Mouse (Mus musculus) midbrain, embryonic 11.5 days (tissue): ENCODE measurements around the gene H2-M10.2. TPM values are rescaled to one million over a fixed set of nuclear protein-coding genes. Genes with fewer than 3 reads are reported as not detected.
A peak's percentile ranks its signal among the peaks of the same experiment; 100 is the strongest.

Source experiments
- ATAC-seq: fragments of 200-750 bp; cut with Nextera tagmentation; 2 replicates; pipeline ENCODE4 v1.8.0; 2017; ENCODE audit warnings: moderate TSS enrichment, moderate library complexity; ENCODE audit not compliant: low FRiP score
- DNase-seq: peaks from one replicate; pipeline ENCODE4 v3.0.0; 2015; ENCODE audit warnings: low spot score; ENCODE audit errors: missing footprints
- H3K27ac ChIP-seq: fragments of 300-500 bp; sonication (generic); 2 replicates; pipeline ENCODE4 v1.5.1; 2014; ENCODE audit warnings: low read depth, low read length
- H3K27me3 ChIP-seq: fragments of 300-500 bp; sonication (generic); 2 replicates; pipeline ENCODE4 v1.6.1; 2014; ENCODE audit warnings: mild to moderate bottlenecking, low read length, moderate library complexity, mixed read lengths; ENCODE audit not compliant: control insufficient read depth, insufficient read depth
- H3K36me3 ChIP-seq: fragments of 300-500 bp; sonication (generic); 2 replicates; pipeline ENCODE4 v1.6.1; 2014; ENCODE audit warnings: mild to moderate bottlenecking, low read length, moderate library complexity, mixed read lengths; ENCODE audit not compliant: control insufficient read depth, insufficient read depth
- H3K4me1 ChIP-seq: fragments of 300-500 bp; sonication (generic); 2 replicates; pipeline ENCODE4 v1.6.1; 2014; ENCODE audit warnings: low read length; ENCODE audit not compliant: control insufficient read depth, insufficient read depth
- H3K4me2 ChIP-seq: fragments of 300-500 bp; sonication (generic); 2 replicates; pipeline ENCODE4 v1.6.1; 2014; ENCODE audit warnings: mild to moderate bottlenecking, moderate library complexity
- H3K4me3 ChIP-seq: fragments of 300-500 bp; sonication (generic); 2 replicates; pipeline ENCODE4 v1.5.1; 2014; ENCODE audit warnings: low read depth, low read length
- H3K9ac ChIP-seq: fragments of 300-500 bp; sonication (generic); 2 replicates; pipeline ENCODE4 v1.6.1; 2014; ENCODE audit warnings: low read length
- H3K9me3 ChIP-seq: fragments of 300-500 bp; sonication (generic); 2 replicates; pipeline ENCODE4 v1.6.1; 2016; ENCODE audit warnings: low read length; ENCODE audit not compliant: control insufficient read depth
- WGBS: fragments of 180-500 bp; shearing (Covaris S2); extraction: QIAGEN DNeasy Blood & Tissue Kit; methylation state at CpG from one replicate; pipeline ENCODE4 v1.1.7; 2014; 5-methylcytosine and 5-hydroxymethylcytosine counted together
- polyA plus RNA-seq: library from polyadenylated mRNA; unstranded; fragments of >200 nt; fragmentation: Nextera tagmentation; extraction: Ambion mirVana; gene quantifications from 2 replicates; pipeline ENCODE4 v1.2.1, GENCODE M21; 2014

The H2-M10.2 gene
- polyA plus RNA-seq, 1 experiment from 2014 or later: not detected

GRCm38 (mm10) chr17:36274776-36275175 lies 11.5 kb downstream of the H2-M10.2 start:
- H3K36me3 ChIP-seq: peaks cover 4% of the 10 kb centered on the region
- H3K9me3 ChIP-seq: no peaks in the 10 kb centered on the region
- H3K27ac ChIP-seq: no peak overlapping the region
- peaks cover 16% of the 10 kb centered on the region for H3K4me1 ChIP-seq
- H3K4me3 ChIP-seq: no peak overlapping the region
- H3K27me3 ChIP-seq: no peaks in the 10 kb centered on the region
- 94% methylated on average over 4 of the region's 4 CpGs for WGBS
- peak; percentile 57 for DNase-seq
- H3K9ac ChIP-seq: no peak overlapping the region
- no peak for ATAC-seq
- no peak overlapping the region for H3K4me2 ChIP-seq

- 97% methylated on average over 4 of the region's 4 CpGs for WGBS
- Histone ChIP-seq H3K9me3 (no peaks in the 10 kb centered on the region), H3K27me3 (no peaks in the 10 kb centered on the region), H3K36me3 (peaks cover 4% of the 10 kb centered on the region), H3K27ac (no peak overlapping the region), H3K4me3 (no peak overlapping the region), H3K4me2 (no peak overlapping the region), H3K9ac (no peak overlapping the region), H3K4me1 (peaks cover 16% of the 10 kb centered on the region)
- DNase-seq (peak; percentile 26), ATAC-seq (no peak)
These were observed 12.5 kb downstream of the H2-M10.2 start for GRCm38 (mm10) chr17:36273796-36274195.

GRCm38 (mm10) chr17:36272643-36273366 lies 13.5 kb downstream of the H2-M10.2 start:
- H3K4me3 ChIP-seq: peak overlapping the region; percentile 91
- H3K9me3 ChIP-seq: no peaks in the 10 kb centered on the region
- peak overlapping the region; percentile 79; the same call in 1 of the 2 replicates for H3K9ac ChIP-seq
- H3K4me1 ChIP-seq: peaks cover 16% of the 10 kb centered on the region
- no peaks in the 10 kb centered on the region for H3K27me3 ChIP-seq
- peak overlapping the region; percentile 91 for H3K4me2 ChIP-seq
- no peak overlapping the region for H3K27ac ChIP-seq
- peaks cover 4% of the 10 kb centered on the region for H3K36me3 ChIP-seq
- ATAC-seq: no peak
- no peak for DNase-seq
- WGBS: 88% methylated on average over 9 of the region's 9 CpGs

GRCm38 (mm10) chr17:36271586-36272256 lies 14.6 kb downstream of the H2-M10.2 start, which contains the start of gene Trim39:
Gene Trim39 (minus strand): TSS chr17:36272247.
- peak; percentile 99 for DNase-seq
- peak within 1 kb of the TSS; percentile 91 for H3K4me2 ChIP-seq
- ATAC-seq: peak; percentile 86
- no peaks in the 10 kb centered on the region for H3K27me3 ChIP-seq
- no peaks in the 10 kb centered on the region for H3K9me3 ChIP-seq
- peak within 1 kb of the TSS; percentile 91 for H3K4me3 ChIP-seq
- peak within 1 kb of the TSS; percentile 81 for H3K27ac ChIP-seq
- peaks cover 5% of the 10 kb centered on the region for H3K36me3 ChIP-seq
- H3K9ac ChIP-seq: peak within 1 kb of the TSS; percentile 79
- WGBS: 1% methylated on average over 43 of the region's 43 CpGs
- peaks cover 16% of the 10 kb centered on the region for H3K4me1 ChIP-seq

GRCm38 (mm10) chr17:36270956-36271585 lies 15.2 kb downstream of the H2-M10.2 start:
- Histone ChIP-seq H3K27me3 (no peaks in the 10 kb centered on the region), H3K36me3 (peaks cover 3% of the 10 kb centered on the region; the same call in 1 of the 2 replicates), H3K4me3 (peak overlapping the region; percentile 91), H3K9ac (peak overlapping the region; percentile 79), H3K4me1 (peaks cover 16% of the 10 kb centered on the region), H3K4me2 (peak overlapping the region; percentile 91), H3K9me3 (no peaks in the 10 kb centered on the region), H3K27ac (peak overlapping the region; percentile 81)
- DNase-seq (no peak), ATAC-seq (peak; percentile 93)
- WGBS: under 1% methylated on average over 68 of the region's 84 CpGs

- Histone ChIP-seq H3K9me3 (no peaks in the 10 kb centered on the region), H3K36me3 (peaks cover 14% of the 10 kb centered on the region), H3K4me1 (peaks cover 8% of the 10 kb centered on the region), H3K27me3 (no peaks in the 10 kb centered on the region), H3K4me3 (no peak overlapping the region), H3K27ac (no peak overlapping the region), H3K9ac (no peak overlapping the region), H3K4me2 (no peak overlapping the region)
- DNase-seq (peak; percentile 41), ATAC-seq (no peak)
- 87% methylated on average over 5 of the region's 5 CpGs for WGBS
These were observed 20.5 kb downstream of the H2-M10.2 start for GRCm38 (mm10) chr17:36265834-36266233.

- Histone ChIP-seq H3K9me3 (no peaks in the 10 kb centered on the region), H3K36me3 (peaks cover 21% of the 10 kb centered on the region), H3K27me3 (no peaks in the 10 kb centered on the region), H3K4me3 (no peak overlapping the region), H3K27ac (no peak overlapping the region), H3K4me2 (no peak overlapping the region), H3K9ac (no peak overlapping the region), H3K4me1 (no peaks in the 10 kb centered on the region)
- DNase-seq (no peak), ATAC-seq (no peak)
- WGBS: 88% methylated on average over 3 of the region's 3 CpGs
These were observed 21.9 kb downstream of the H2-M10.2 start for GRCm38 (mm10) chr17:36264273-36264925.

GRCm38 (mm10) chr17:36261511-36262166 lies 24.7 kb downstream of the H2-M10.2 start:
- no peaks in the 10 kb centered on the region for H3K9me3 ChIP-seq
- peaks cover 4% of the 10 kb centered on the region; the same call in 1 of the 2 replicates for H3K4me1 ChIP-seq
- H3K9ac ChIP-seq: no peak overlapping the region
- H3K4me2 ChIP-seq: no peak overlapping the region
- no peak overlapping the region for H3K27ac ChIP-seq
- no peaks in the 10 kb centered on the region for H3K27me3 ChIP-seq
- 92% methylated on average over 9 of the region's 9 CpGs for WGBS
- DNase-seq: peak; percentile 12
- no peak overlapping the region for H3K4me3 ChIP-seq
- peaks cover 19% of the 10 kb centered on the region for H3K36me3 ChIP-seq
- no peak for ATAC-seq
